Comparison of ENCODE assay signal across 7 mouse cellular contexts in the genomic region with DNA sequence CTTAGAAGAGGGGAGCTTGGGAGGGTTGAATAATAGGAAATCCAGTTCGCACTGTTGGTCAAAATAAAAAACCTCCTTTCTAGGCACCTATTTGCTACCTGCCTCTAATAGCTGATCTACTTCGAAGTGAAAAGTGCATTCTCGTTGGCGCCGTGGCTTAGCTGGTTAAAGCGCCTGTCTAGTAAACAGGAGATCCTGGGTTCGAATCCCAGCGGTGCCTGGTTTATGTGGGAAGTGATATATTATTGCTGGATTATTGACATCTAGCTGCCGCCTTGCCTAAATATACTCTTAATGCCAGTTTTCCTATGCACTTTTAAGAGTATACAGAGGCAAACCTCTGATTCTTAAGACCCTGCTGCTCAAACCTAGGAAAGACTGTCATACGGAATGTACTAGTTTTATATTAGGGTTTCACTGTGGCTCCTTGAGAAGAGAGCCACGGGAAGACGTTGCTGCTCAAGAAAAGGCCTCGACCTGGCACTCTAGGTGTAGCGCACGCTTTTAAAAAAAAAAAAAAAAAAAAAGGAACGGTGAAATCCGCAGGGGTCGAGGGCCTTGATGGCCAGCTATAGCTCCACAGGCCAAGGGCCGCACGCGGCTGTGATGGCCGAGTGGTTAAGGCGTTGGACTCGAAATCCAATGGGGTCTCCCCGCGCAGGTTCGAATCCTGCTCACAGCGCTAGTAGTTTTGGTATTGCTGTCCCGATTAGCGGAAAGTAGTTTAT. TPM values are rescaled to one million over a fixed set of nuclear protein-coding genes. Genes with fewer than 3 reads are reported as not detected.
DNase-seq lines count a peak whose midpoint lies in the region; ATAC-seq and TF ChIP-seq lines count a peak whose summit lies in the region.

No protein-coding gene starts in this region.

- peak; percentile 97 for DNase-seq in adrenal gland, postnatal 10 days
- peak; percentile 96 for DNase-seq in embryonic facial prominence, embryonic 10.5 days (ENCODE audit: low spot score)
- peak; percentile 98 for DNase-seq in heart, adult 11 months
- peak; percentile 84 for DNase-seq in kidney, adult 11 months
- peak; percentile 94 for DNase-seq in limb, embryonic 14.5 days (ENCODE audit: low spot score)
- peak; percentile 62 to 81 for DNase-seq in spleen, adult 2 months (ENCODE audit: low read depth in 1 of 2, low spot score in 2 of 2)

- H3K27ac ChIP-seq in embryonic facial prominence, embryonic 10.5 days (replicated peaks) = no peak overlapping the region; the same call in 1 of the 2 replicates
- peak overlapping the region; percentile 39; the same call in 1 of the 2 replicates for H3K27ac ChIP-seq in limb, embryonic 14.5 days (replicated peaks; ENCODE audit: low read depth, low read length)
- peak overlapping the region; percentile 51 for H3K27ac ChIP-seq in midbrain, embryonic 15.5 days
- H3K27ac ChIP-seq in spleen, adult 2 months (ENCODE audit: insufficient read depth, low read length) = no peak overlapping the region

- H3K9me3 ChIP-seq in embryonic facial prominence, embryonic 10.5 days = no peaks in the 10 kb centered on the region
- no peaks in the 10 kb centered on the region for H3K9me3 ChIP-seq in limb, embryonic 14.5 days (ENCODE audit: control insufficient read depth, low read length)
- no peaks in the 10 kb centered on the region for H3K9me3 ChIP-seq in midbrain, embryonic 15.5 days

- H3K9ac ChIP-seq in limb, embryonic 14.5 days (ENCODE audit: low read depth, low read length, severe bottlenecking) = peak overlapping the region; percentile 37
- peak overlapping the region; percentile 20; the same call in 1 of the 2 replicates for H3K9ac ChIP-seq in midbrain, embryonic 15.5 days

- H3K36me3 ChIP-seq in embryonic facial prominence, embryonic 10.5 days (replicated peaks) = peaks cover 41% of the 10 kb centered on the region
- peaks cover 42% of the 10 kb centered on the region for H3K36me3 ChIP-seq in limb, embryonic 14.5 days (ENCODE audit: control insufficient read depth, insufficient read depth, low read length)
- peaks cover 16% of the 10 kb centered on the region for H3K36me3 ChIP-seq in midbrain, embryonic 15.5 days (replicated peaks)
- peaks cover 36% of the 10 kb centered on the region for H3K36me3 ChIP-seq in spleen, adult 2 months (ENCODE audit: control insufficient read depth, insufficient read depth, low read length)

- H3K4me3 ChIP-seq in embryonic facial prominence, embryonic 10.5 days = peak overlapping the region; percentile 63
- peak overlapping the region; percentile 46 for H3K4me3 ChIP-seq in limb, embryonic 14.5 days (replicated peaks; ENCODE audit: low read length)
- H3K4me3 ChIP-seq in midbrain, embryonic 15.5 days = peak overlapping the region; percentile 38
- H3K4me3 ChIP-seq in spleen, adult 2 months (ENCODE audit: extremely low read depth, insufficient read depth, insufficient read length) = peak overlapping the region; percentile 26

- no peak for TF ChIP-seq POLR2A in limb, embryonic 14.5 days (IDR thresholded peaks at IDR 0.05; ENCODE audit: borderline replicate concordance, extremely low read depth, insufficient read depth, insufficient read length)
- no peak for TF ChIP-seq POLR2A in spleen, adult 2 months (IDR thresholded peaks at IDR 0.05; ENCODE audit: low read depth, low read length)

- no peak for TF ChIP-seq CTCF in spleen, adult 2 months (IDR thresholded peaks at IDR 0.05; ENCODE audit: extremely low read depth, insufficient read depth, insufficient read length, insufficient replicate concordance)

- peaks cover 41% of the 10 kb centered on the region for H3K27me3 ChIP-seq in embryonic facial prominence, embryonic 10.5 days (replicated peaks; ENCODE audit: low read depth, poor library complexity, severe bottlenecking)
- H3K27me3 ChIP-seq in limb, embryonic 14.5 days (ENCODE audit: control insufficient read depth, insufficient read depth, low read length) = no peaks in the 10 kb centered on the region
- no peaks in the 10 kb centered on the region for H3K27me3 ChIP-seq in midbrain, embryonic 15.5 days (replicated peaks)
- no peaks in the 10 kb centered on the region for H3K27me3 ChIP-seq in spleen, adult 2 months (ENCODE audit: control insufficient read depth, insufficient read depth, low read length)

- peaks cover 25% of the 10 kb centered on the region for H3K4me1 ChIP-seq in embryonic facial prominence, embryonic 10.5 days
- H3K4me1 ChIP-seq in limb, embryonic 14.5 days (ENCODE audit: control insufficient read depth, insufficient read depth, low read length) = peaks cover 8% of the 10 kb centered on the region; the same call in 1 of the 2 replicates
- peaks cover 6% of the 10 kb centered on the region for H3K4me1 ChIP-seq in midbrain, embryonic 15.5 days
- H3K4me1 ChIP-seq in spleen, adult 2 months (ENCODE audit: control insufficient read depth, insufficient read depth, insufficient read length) = 0 out of 2 replicates have a peak, but pooled peaks cover 3% of the 10 kb centered on the region

- H3K4me2 ChIP-seq in limb, embryonic 14.5 days (replicated peaks; ENCODE audit: low read depth, low read length, severe bottlenecking) = peak overlapping the region; percentile 58
- H3K4me2 ChIP-seq in midbrain, embryonic 15.5 days = peak overlapping the region; percentile 53

- under 1% methylated on average over 30 of the region's 30 CpGs for WGBS in embryonic facial prominence, embryonic 10.5 days
- WGBS in limb, embryonic 14.5 days = 2% methylated on average over 30 of the region's 30 CpGs
- under 1% methylated on average over 30 of the region's 30 CpGs for WGBS in midbrain, embryonic 15.5 days
- WGBS in spleen, adult 2 months = 3% methylated on average over 30 of the region's 30 CpGs

- ATAC-seq in limb, embryonic 14.5 days (ENCODE audit: low FRiP score, low read depth) = peak; percentile 85
- ATAC-seq in midbrain, embryonic 15.5 days (replicated peaks) = peak; percentile 71

RNA-seq across cellular contexts. Expression of gene Hes7, which starts 9.7 kb away (rescaled TPM):
- total RNA-seq in adrenal gland, postnatal 10 days (2021) = under 1 TPM; 0.18 to 0.36 TPM
- polyA plus RNA-seq in embryonic facial prominence, embryonic 10.5 days (2016; fragmentation: Nextera tagmentation; extraction: Ambion mirVana) = 0.16 and 0.36 TPM in 2 replicates
- 1.1 and 1.4 TPM in 2 replicates for polyA plus RNA-seq in limb, embryonic 14.5 days (2012; rRNA removed)
- 0.30 and 0.77 TPM in 2 replicates for polyA plus RNA-seq in limb, embryonic 14.5 days (2014; fragmentation: Nextera tagmentation; extraction: Ambion mirVana)
- polyA plus RNA-seq in midbrain, embryonic 15.5 days (2015; fragmentation: Nextera tagmentation; extraction: Ambion mirVana) = 0.86 and 0.89 TPM in 2 replicates
- polyA plus RNA-seq in spleen, adult 2 months (2012; rRNA removed) = 0.44 and 0.55 TPM in 2 replicates

RNA-seq across cellular contexts. Expression of gene 9130213A22Rik, which starts 11.9 kb away (rescaled TPM):
- total RNA-seq in adrenal gland, postnatal 10 days (2021) = under 1 TPM; 0.48 to 0.66 TPM
- 0.12 TPM in 1 of 2 replicates, not detected in the other for polyA plus RNA-seq in embryonic facial prominence, embryonic 10.5 days (2016; fragmentation: Nextera tagmentation; extraction: Ambion mirVana)
- 1.1 and 1.4 TPM in 2 replicates for polyA plus RNA-seq in limb, embryonic 14.5 days (2012; rRNA removed)
- 0.41 and 0.77 TPM in 2 replicates for polyA plus RNA-seq in limb, embryonic 14.5 days (2014; fragmentation: Nextera tagmentation; extraction: Ambion mirVana)
- 0.24 and 0.27 TPM in 2 replicates for polyA plus RNA-seq in midbrain, embryonic 15.5 days (2015; fragmentation: Nextera tagmentation; extraction: Ambion mirVana)
- polyA plus RNA-seq in spleen, adult 2 months (2012; rRNA removed) = 0.40 and 0.69 TPM in 2 replicates

RNA-seq across cellular contexts. Expression of gene Aloxe3, which starts 15.2 kb away (rescaled TPM):
- under 1 TPM; 0.60 to 0.76 TPM for total RNA-seq in adrenal gland, postnatal 10 days (2021)
- polyA plus RNA-seq in embryonic facial prominence, embryonic 10.5 days (2016; fragmentation: Nextera tagmentation; extraction: Ambion mirVana) = 0.04 and 0.19 TPM in 2 replicates
- 1.6 TPM in 2 replicates for polyA plus RNA-seq in limb, embryonic 14.5 days (2012; rRNA removed)
- polyA plus RNA-seq in limb, embryonic 14.5 days (2014; fragmentation: Nextera tagmentation; extraction: Ambion mirVana) = 1.6 and 2.2 TPM in 2 replicates
- polyA plus RNA-seq in midbrain, embryonic 15.5 days (2015; fragmentation: Nextera tagmentation; extraction: Ambion mirVana) = 6.3 and 8.0 TPM in 2 replicates
- 0.20 and 2.8 TPM in 2 replicates for polyA plus RNA-seq in spleen, adult 2 months (2012; rRNA removed)

RNA-seq across cellular contexts. Expression of gene Per1, which starts 15.5 kb away (rescaled TPM):
- total RNA-seq in adrenal gland, postnatal 10 days (2021) = 100 to 1,000 TPM in 1 of 2 experiments, 10 to 100 TPM in 1; 63.1 to 157 TPM
- 6.1 and 7.3 TPM in 2 replicates for polyA plus RNA-seq in embryonic facial prominence, embryonic 10.5 days (2016; fragmentation: Nextera tagmentation; extraction: Ambion mirVana)
- polyA plus RNA-seq in limb, embryonic 14.5 days (2012; rRNA removed) = 19.3 and 25.4 TPM in 2 replicates
- polyA plus RNA-seq in limb, embryonic 14.5 days (2014; fragmentation: Nextera tagmentation; extraction: Ambion mirVana) = 16.0 and 22.5 TPM in 2 replicates
- polyA plus RNA-seq in midbrain, embryonic 15.5 days (2015; fragmentation: Nextera tagmentation; extraction: Ambion mirVana) = 11.3 and 12.3 TPM in 2 replicates
- 23.3 and 25.7 TPM in 2 replicates for polyA plus RNA-seq in spleen, adult 2 months (2012; rRNA removed)

RNA-seq across cellular contexts. Expression of gene Vamp2, which starts 22.2 kb away (rescaled TPM):
- 100 to 1,000 TPM; 104 to 143 TPM for total RNA-seq in adrenal gland, postnatal 10 days (2021)
- 60.9 and 70.0 TPM in 2 replicates for polyA plus RNA-seq in embryonic facial prominence, embryonic 10.5 days (2016; fragmentation: Nextera tagmentation; extraction: Ambion mirVana)
- polyA plus RNA-seq in limb, embryonic 14.5 days (2012; rRNA removed) = 199 and 224 TPM in 2 replicates
- polyA plus RNA-seq in limb, embryonic 14.5 days (2014; fragmentation: Nextera tagmentation; extraction: Ambion mirVana) = 89.8 and 98.1 TPM in 2 replicates
- 319 and 333 TPM in 2 replicates for polyA plus RNA-seq in midbrain, embryonic 15.5 days (2015; fragmentation: Nextera tagmentation; extraction: Ambion mirVana)
- 94.2 and 95.7 TPM in 2 replicates for polyA plus RNA-seq in spleen, adult 2 months (2012; rRNA removed)

Comparison
In these comparisons a context has a peak if more than half of its experiments do, and no peak if none do; other contexts are left out.
1. H3K27ac ChIP-seq: peak in limb, embryonic 14.5 days (single experiment) and midbrain, embryonic 15.5 days (single experiment); none in embryonic facial prominence, embryonic 10.5 days (single experiment) and spleen, adult 2 months (single experiment).
2. Peak in every context shown above with its lines, with median percentiles within 50 percentile points of each other: DNase-seq and H3K4me3 ChIP-seq.